Mouse (Mus musculus) heart, embryonic 11.5 days (tissue): ENCODE data around the gene Kctd19. TPM values are rescaled to one million over a fixed set of nuclear protein-coding genes. Genes with fewer than 3 reads are reported as not detected.

ENCODE experiments used
- ATAC-seq: fragments of 200-750 bp; cut with Nextera tagmentation; replicated peaks from 2 replicates; pipeline ENCODE4 v1.8.0; 2017; ENCODE audit warnings: moderate library complexity; ENCODE audit not compliant: insufficient number of reproducible peaks, low FRiP score, low TSS enrichment
- H3K27ac ChIP-seq: fragments of 300-500 bp; sonication (generic); 2 replicates; pipeline ENCODE4 v1.5.1; 2014; ENCODE audit warnings: mild to moderate bottlenecking, low read depth, low read length
- H3K27me3 ChIP-seq: fragments of 300-500 bp; sonication (generic); 2 replicates; pipeline ENCODE4 v1.6.1; 2014; ENCODE audit warnings: mild to moderate bottlenecking, low read length, mixed read lengths; ENCODE audit not compliant: control insufficient read depth, insufficient read depth
- H3K36me3 ChIP-seq: fragments of 300-500 bp; sonication (generic); 2 replicates; pipeline ENCODE4 v1.6.1; 2014; ENCODE audit warnings: mild to moderate bottlenecking, low read length, moderate library complexity, mixed read lengths; ENCODE audit not compliant: control insufficient read depth, insufficient read depth
- H3K4me1 ChIP-seq: fragments of 300-500 bp; sonication (generic); 2 replicates; pipeline ENCODE4 v1.6.1; 2014; ENCODE audit warnings: low read length; ENCODE audit not compliant: control insufficient read depth, insufficient read depth
- H3K4me2 ChIP-seq: fragments of 300-500 bp; sonication (generic); 2 replicates; pipeline ENCODE4 v1.6.1; 2014; ENCODE audit warnings: mild to moderate bottlenecking, moderate library complexity
- H3K4me3 ChIP-seq: fragments of 300-500 bp; sonication (generic); 2 replicates; pipeline ENCODE4 v1.5.1; 2014; ENCODE audit warnings: low read depth, low read length
- H3K9ac ChIP-seq: fragments of 300-500 bp; sonication (generic); 2 replicates; pipeline ENCODE4 v1.6.1; 2014; ENCODE audit warnings: mild to moderate bottlenecking, low read depth, low read length, moderate library complexity
- H3K9me3 ChIP-seq: fragments of 300-500 bp; sonication (generic); replicated peaks from 2 replicates; pipeline ENCODE4 v1.6.1; 2016; ENCODE audit warnings: low read length; ENCODE audit not compliant: control insufficient read depth
- WGBS: fragments of 180-500 bp; shearing (Covaris S2); extraction: QIAGEN DNeasy Blood & Tissue Kit; methylation state at CpG from one replicate; pipeline ENCODE4 v1.1.7; 2014; ENCODE audit not compliant: insufficient replicate concordance; 5-methylcytosine and 5-hydroxymethylcytosine counted together
- polyA plus RNA-seq: library from polyadenylated mRNA; unstranded; fragments of >200 nt; fragmentation: Nextera tagmentation; extraction: Ambion mirVana; gene quantifications from 2 replicates; pipeline ENCODE4 v1.2.1, GENCODE M21; 2014

Kctd19 gene
- polyA plus RNA-seq, result not detected in 2 replicates

DNA sequence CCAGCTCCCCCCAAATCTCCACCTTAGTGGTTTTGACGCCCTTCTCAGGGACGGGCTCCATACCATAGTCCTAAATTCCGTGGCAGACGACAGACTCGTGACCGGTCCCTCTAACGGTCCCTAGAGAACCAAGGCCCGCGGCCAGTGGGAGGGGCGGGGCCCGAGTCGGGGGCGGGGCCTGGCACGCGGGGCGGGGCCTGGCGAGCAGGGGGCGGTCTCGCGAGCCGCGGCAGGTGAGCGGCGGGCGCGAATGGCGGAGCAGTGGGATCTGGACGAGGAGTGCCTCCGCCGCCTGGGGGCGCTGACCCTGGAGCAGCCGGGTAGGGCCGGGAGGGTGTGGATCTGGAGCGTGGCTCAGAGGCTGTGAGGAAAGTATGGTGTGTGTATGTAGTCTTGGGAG lies at the start of gene Kctd19, which contains the start of gene Lrrc36:
TSS of gene Kctd19 (minus strand) at position 112 of the 400 bp plus-strand sequence.
TSS of gene Lrrc36 (plus strand) at position 181 of the 400 bp plus-strand sequence.
- peaks cover 7% of the 10 kb centered on the region for H3K4me1 ChIP-seq
- 0 out of 2 replicates have a peak within 1 kb of the TSS, but pooled peaks have one; percentile 36 for H3K9ac ChIP-seq
- peak within 1 kb of the TSS; percentile 70 for H3K4me2 ChIP-seq
- ATAC-seq, result no peak
- peak within 1 kb of the TSS; percentile 35 for H3K4me3 ChIP-seq
- no peak within 1 kb of the TSS for H3K27ac ChIP-seq
- H3K27me3 ChIP-seq, result peaks cover 24% of the 10 kb centered on the region
- H3K36me3 ChIP-seq, result no peaks in the 10 kb centered on the region
- 1% methylated on average over 34 of the region's 34 CpGs for WGBS
- H3K9me3 ChIP-seq, result no peaks in the 10 kb centered on the region

DNA sequence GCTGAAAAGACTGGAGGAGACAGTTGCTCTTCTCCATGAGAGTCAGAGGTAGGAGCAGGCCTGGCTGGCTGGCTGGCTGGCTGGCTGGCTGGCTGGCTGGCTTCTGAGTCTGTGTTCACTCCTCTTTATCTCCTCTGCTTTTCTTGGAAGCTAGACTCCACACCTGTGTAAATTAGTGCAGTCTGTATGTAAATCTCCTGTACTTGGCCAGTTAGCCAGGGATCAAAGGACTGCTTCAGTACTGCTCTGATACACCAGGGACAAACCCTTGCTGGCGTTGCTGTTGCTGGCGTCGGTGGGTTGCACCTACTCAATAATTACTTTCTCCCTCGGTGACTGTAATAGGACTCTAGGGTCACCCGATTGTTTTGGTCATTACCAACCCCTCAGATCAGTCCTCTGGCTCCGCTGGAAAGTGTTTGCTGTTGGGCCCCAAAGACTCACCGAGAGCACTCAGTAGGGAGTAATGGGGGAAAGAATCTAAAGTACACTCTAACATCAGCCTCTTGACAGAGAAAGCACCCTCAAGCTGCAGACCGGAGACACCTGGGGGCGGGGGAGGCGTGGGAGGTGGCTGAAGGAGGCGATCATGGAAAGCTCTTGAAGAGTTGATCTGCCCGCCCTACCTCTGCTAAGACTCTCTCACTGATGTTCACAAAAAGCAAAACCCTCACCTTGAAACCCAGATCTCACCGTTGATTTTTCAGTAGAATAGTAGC lies 47.9 kb upstream of the Kctd19 start:
- no peak overlapping the region for H3K4me2 ChIP-seq
- H3K36me3 ChIP-seq, result no peaks in the 10 kb centered on the region
- H3K27me3 ChIP-seq, result no peaks in the 10 kb centered on the region
- H3K9me3 ChIP-seq, result no peaks in the 10 kb centered on the region
- ATAC-seq, result no peak
- H3K9ac ChIP-seq, result no peak overlapping the region
- no peaks in the 10 kb centered on the region for H3K4me1 ChIP-seq
- H3K27ac ChIP-seq, result no peak overlapping the region
- WGBS, result 66% methylated on average over 13 of the region's 13 CpGs
- no peak overlapping the region for H3K4me3 ChIP-seq

DNA sequence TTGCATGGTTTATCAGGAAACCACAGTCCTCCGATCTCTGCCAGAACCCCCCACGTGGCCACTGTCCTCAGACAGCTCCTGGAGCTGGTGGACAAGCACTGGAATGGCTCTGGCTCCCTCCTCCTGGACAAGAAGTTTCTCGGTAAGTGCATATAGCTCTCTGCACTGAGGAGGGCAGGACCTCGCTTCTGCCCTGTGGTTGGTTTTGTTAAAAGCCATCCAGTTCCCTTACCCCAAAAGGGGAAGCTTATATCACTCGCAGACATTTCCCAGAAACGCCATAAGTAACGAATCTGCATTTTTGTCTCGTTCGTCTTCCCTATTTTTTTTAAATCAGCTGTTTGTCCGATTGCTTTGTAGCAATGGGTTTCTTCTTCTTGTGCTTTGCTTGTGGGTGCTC lies 41.9 kb upstream of the Kctd19 start:
- no peak for ATAC-seq
- WGBS, result 47% methylated on average over 10 of the region's 10 CpGs
- Histone ChIP-seq H3K27me3 (no peaks in the 10 kb centered on the region), H3K4me2 (no peak overlapping the region), H3K9ac (no peak overlapping the region), H3K9me3 (no peaks in the 10 kb centered on the region), H3K4me1 (no peaks in the 10 kb centered on the region), H3K36me3 (no peaks in the 10 kb centered on the region), H3K4me3 (no peak overlapping the region), H3K27ac (no peak overlapping the region)

DNA sequence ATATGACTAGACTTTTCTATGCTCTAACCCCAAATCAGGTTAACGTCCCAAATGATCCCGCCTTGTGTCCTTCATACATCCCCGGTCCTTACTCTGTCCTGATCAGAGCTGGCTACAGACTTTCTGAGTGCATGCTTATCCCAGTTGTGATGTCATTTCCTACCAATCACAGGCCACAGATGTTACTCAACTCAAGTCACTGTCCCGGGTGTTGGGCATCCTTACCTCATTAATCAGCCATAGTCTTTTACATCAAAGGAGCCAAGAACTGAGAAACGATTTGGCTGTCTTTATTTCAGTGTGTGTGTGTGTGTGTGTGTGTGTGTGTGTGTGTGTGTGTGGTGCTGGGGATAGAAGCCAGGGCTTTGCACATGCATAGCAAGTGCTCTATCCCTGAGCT lies 40.8 kb upstream of the Kctd19 start:
- no peak overlapping the region for H3K9ac ChIP-seq
- no peak overlapping the region for H3K4me3 ChIP-seq
- H3K27me3 ChIP-seq, result no peaks in the 10 kb centered on the region
- no peak for ATAC-seq
- 61% methylated on average over 5 of the region's 5 CpGs for WGBS
- no peaks in the 10 kb centered on the region for H3K9me3 ChIP-seq
- H3K4me2 ChIP-seq, result no peak overlapping the region
- H3K4me1 ChIP-seq, result no peaks in the 10 kb centered on the region
- no peaks in the 10 kb centered on the region for H3K36me3 ChIP-seq
- no peak overlapping the region for H3K27ac ChIP-seq

DNA sequence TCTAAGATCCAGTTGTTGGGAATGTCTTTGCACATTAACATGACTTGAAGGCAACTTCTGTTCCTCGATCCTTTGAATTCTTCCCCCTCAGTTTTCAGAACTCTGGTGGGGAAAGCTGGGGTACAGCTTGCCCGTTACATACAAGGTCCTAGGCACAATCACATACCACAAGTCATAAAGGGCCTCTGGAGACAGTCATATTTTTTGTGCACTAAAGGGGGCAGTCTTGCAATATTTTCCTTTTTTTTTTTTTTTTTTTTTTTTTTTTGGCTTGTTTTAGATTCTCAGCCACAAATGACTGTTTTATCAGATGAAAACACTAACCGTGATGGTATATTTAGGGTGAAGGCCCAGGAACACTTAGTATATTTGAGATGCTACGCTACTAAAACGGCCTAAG lies 40.0 kb upstream of the Kctd19 start:
- Histone ChIP-seq H3K27me3 (no peaks in the 10 kb centered on the region), H3K27ac (no peak overlapping the region), H3K4me3 (no peak overlapping the region), H3K9ac (no peak overlapping the region), H3K4me1 (no peaks in the 10 kb centered on the region), H3K36me3 (no peaks in the 10 kb centered on the region), H3K9me3 (no peaks in the 10 kb centered on the region), H3K4me2 (no peak overlapping the region)
- WGBS, result 66% methylated on average over 5 of the region's 5 CpGs
- no peak for ATAC-seq

DNA sequence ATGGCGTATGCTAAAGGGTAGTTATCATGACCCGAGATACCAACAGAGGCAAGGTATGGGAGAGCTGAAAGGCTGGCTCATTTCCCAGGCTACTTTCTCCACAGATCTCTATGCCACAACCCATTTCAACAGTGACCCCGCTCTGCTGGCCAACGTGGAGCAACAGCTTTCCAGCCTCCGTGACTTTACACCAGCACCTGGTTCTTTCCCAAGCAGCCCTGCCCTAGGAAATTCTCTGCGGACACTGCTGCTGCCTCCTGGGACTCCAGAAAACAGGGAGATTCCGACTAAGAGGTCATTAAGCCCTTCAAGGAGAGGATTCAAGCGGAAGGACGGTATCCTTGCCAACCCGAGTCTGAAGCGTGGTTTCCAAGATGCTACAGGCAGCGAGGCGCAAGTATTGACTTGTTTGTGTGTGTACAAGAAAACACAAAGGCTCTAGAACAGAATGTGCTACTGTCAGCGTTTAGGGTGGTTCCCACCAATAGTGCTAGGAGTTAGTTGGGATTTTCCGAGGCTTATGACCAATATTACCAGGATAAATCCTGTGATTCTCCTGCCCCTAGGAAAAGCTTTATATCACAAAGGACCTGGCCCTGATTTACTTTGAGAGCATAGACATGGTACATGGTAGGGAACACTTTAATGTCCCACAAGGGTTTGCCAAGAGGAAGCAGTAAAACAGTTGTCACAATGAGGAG lies 38.8 kb upstream of the Kctd19 start:
- 59% methylated on average over 15 of the region's 15 CpGs for WGBS

DNA sequence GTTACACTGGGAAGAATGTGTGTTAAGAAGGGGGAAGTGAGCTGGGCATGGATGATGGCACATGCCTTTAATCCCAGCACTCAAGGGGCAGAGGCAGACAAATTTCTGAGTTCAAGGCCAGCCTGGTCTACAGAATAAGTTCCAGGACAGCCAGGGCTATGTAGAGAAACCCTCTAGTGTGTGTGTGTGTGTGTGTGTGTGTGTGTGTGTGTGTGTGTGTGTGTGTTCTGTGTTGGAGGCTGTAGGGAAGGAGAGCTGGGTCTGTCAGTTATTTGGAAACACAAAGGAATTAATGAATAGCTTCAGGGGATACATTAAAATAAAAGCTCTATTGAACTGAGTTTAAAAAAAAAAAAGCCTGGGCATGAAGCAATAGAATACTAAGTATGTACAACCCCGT lies 37.7 kb upstream of the Kctd19 start:
- H3K4me2 ChIP-seq, result no peak overlapping the region
- H3K9ac ChIP-seq, result no peak overlapping the region
- H3K27ac ChIP-seq, result no peak overlapping the region
- H3K9me3 ChIP-seq, result no peaks in the 10 kb centered on the region
- ATAC-seq, result no peak
- no peak overlapping the region for H3K4me3 ChIP-seq
- H3K36me3 ChIP-seq, result no peaks in the 10 kb centered on the region
- H3K4me1 ChIP-seq, result no peaks in the 10 kb centered on the region
- 71% methylated on average over 1 of the region's 1 CpGs for WGBS
- H3K27me3 ChIP-seq, result no peaks in the 10 kb centered on the region

More for the DNA sequence above, 38.8 kb upstream of the Kctd19 start:
- H3K9me3 ChIP-seq, result no peaks in the 10 kb centered on the region
- no peaks in the 10 kb centered on the region for H3K36me3 ChIP-seq
- no peak overlapping the region for H3K4me3 ChIP-seq
- no peaks in the 10 kb centered on the region for H3K4me1 ChIP-seq
- no peaks in the 10 kb centered on the region for H3K27me3 ChIP-seq
- no peak overlapping the region for H3K27ac ChIP-seq
- ATAC-seq, result no peak
- no peak overlapping the region for H3K9ac ChIP-seq
- no peak overlapping the region for H3K4me2 ChIP-seq

DNA sequence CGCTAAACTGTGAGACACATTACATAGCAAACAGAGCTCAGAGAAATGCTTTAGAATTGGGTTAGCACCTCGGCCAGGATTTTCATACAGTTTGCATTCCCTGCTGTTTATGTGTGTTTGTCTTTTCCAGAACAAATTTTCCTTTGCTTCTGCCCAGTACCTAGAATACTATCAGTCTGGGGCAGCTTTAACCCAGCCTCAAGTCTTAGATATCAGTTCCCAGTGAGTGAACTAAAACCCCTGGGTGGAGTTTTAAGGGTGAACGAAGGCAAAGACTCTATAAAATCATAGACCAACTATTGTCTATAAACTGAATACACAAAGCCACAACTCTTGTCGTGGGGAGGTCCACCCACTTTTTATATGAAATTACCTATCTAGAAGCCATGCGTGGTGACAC lies 35.3 kb upstream of the Kctd19 start:
- H3K4me1 ChIP-seq, result no peaks in the 10 kb centered on the region
- H3K4me3 ChIP-seq, result no peak overlapping the region
- 81% methylated on average over 5 of the region's 5 CpGs for WGBS
- no peak for ATAC-seq
- H3K9ac ChIP-seq, result no peak overlapping the region
- H3K9me3 ChIP-seq, result no peaks in the 10 kb centered on the region
- no peaks in the 10 kb centered on the region for H3K36me3 ChIP-seq
- no peaks in the 10 kb centered on the region for H3K27me3 ChIP-seq
- no peak overlapping the region for H3K27ac ChIP-seq
- H3K4me2 ChIP-seq, result no peak overlapping the region
